Mouse (Mus musculus) heart, embryonic 10.5 days (tissue): ENCODE measurements at regions not wholly inside any gene's neighbourhood (a gene's known extent, or its start where the extent isn't known, plus 50 kb on each side); places are given as distances from the start of the nearest gene placed in this dataset.

Experiments
- DNase-seq: peaks from one replicate; pipeline ENCODE4 v3.0.0-alpha.2; 2017; ENCODE audit warnings: low spot score
- H3K27ac ChIP-seq: fragments of 300-500 bp; sonication (generic); 2 replicates; pipeline ENCODE4 v1.5.1; 2016; ENCODE audit warnings: mild to moderate bottlenecking
- H3K27me3 ChIP-seq: fragments of 300-500 bp; sonication (generic); 2 replicates; pipeline ENCODE4 v1.6.1; 2016; ENCODE audit warnings: mild to moderate bottlenecking; ENCODE audit not compliant: poor library complexity, insufficient read depth, severe bottlenecking
- H3K36me3 ChIP-seq: fragments of 300-500 bp; sonication (generic); 2 replicates; pipeline ENCODE4 v1.6.1; 2016; ENCODE audit warnings: mild to moderate bottlenecking, moderate library complexity
- H3K4me1 ChIP-seq: fragments of 300-500 bp; sonication (generic); 2 replicates; pipeline ENCODE4 v1.6.1; 2016; ENCODE audit warnings: mild to moderate bottlenecking
- H3K4me3 ChIP-seq: fragments of 300-500 bp; sonication (generic); 2 replicates; pipeline ENCODE4 v1.5.1; 2016; ENCODE audit warnings: mild to moderate bottlenecking, moderate library complexity
- H3K9me3 ChIP-seq: fragments of 300-500 bp; sonication (generic); 2 replicates; pipeline ENCODE4 v1.6.1; 2016; ENCODE audit warnings: mild to moderate bottlenecking, moderate library complexity
- WGBS: fragments of 180-500 bp; shearing (Covaris S2); methylation state at CpG from one replicate; pipeline ENCODE4 v1.1.7; 2016; 5-methylcytosine and 5-hydroxymethylcytosine counted together

DNA sequence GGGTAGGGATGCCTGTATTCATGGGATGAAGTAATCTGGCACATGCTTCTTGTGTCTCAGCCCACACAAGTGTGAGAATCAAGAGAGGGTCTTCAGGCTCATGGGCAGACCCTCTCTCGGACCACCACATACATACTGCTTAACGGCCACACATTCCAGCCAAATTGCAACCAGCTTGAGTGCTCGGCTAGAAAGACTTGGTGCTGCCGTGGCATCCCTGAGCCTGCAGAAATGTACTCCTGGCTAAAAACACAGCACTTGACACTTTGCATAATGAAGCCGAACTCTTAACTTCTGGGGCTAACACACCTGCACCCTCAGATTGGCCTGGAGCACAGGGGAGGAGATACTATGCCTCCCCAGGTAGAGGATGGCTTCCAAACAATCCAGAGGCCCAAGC, 461.6 kb upstream of the 3110018I06Rik start:
- no peak for DNase-seq

GRCm38 (mm10) chr12:107027842-107028549, 460.4 kb upstream of the 3110018I06Rik start:
- Histone ChIP-seq H3K27me3 (peaks cover 19% of the 10 kb centered on the region), H3K9me3 (no peaks in the 10 kb centered on the region), H3K27ac (no peak overlapping the region), H3K4me1 (peaks cover 9% of the 10 kb centered on the region), H3K36me3 (no peaks in the 10 kb centered on the region), H3K4me3 (no peak overlapping the region)
- DNase-seq: no peak
- WGBS: 39% methylated on average over 23 of the region's 23 CpGs

More for the DNA sequence above, 461.6 kb upstream of the 3110018I06Rik start:
- Histone ChIP-seq H3K9me3 (no peaks in the 10 kb centered on the region), H3K4me3 (no peak overlapping the region), H3K4me1 (peaks cover 9% of the 10 kb centered on the region), H3K27me3 (peaks cover 19% of the 10 kb centered on the region), H3K36me3 (no peaks in the 10 kb centered on the region), H3K27ac (no peak overlapping the region)
- WGBS: 71% methylated on average over 5 of the region's 5 CpGs

DNA sequence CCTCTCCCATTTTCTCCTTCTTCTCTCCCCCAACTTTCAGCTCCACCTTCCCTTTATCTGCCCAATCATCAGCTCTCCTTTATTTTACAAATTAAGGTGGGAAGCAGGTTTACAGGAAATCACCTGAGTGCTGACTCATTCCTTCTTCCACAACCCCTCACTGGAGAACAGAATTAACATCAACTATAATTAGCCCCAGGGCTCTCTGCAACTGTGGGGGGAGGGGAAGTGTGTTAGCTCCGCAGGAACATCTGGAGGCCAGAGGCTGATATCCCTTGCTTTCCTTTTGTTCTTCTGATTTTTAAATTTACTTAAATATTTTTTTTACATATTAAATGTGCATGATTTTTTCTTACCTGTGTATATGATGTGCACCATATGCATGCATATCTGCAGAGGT, 459.4 kb upstream of the 3110018I06Rik start:
- no peak overlapping the region for H3K27ac ChIP-seq
- H3K36me3 ChIP-seq: no peaks in the 10 kb centered on the region
- H3K9me3 ChIP-seq: no peaks in the 10 kb centered on the region
- H3K27me3 ChIP-seq: peaks cover 19% of the 10 kb centered on the region
- no peak for DNase-seq
- H3K4me1 ChIP-seq: peaks cover 9% of the 10 kb centered on the region
- no peak overlapping the region for H3K4me3 ChIP-seq
- 37% methylated on average over 1 of the region's 1 CpGs for WGBS

DNA sequence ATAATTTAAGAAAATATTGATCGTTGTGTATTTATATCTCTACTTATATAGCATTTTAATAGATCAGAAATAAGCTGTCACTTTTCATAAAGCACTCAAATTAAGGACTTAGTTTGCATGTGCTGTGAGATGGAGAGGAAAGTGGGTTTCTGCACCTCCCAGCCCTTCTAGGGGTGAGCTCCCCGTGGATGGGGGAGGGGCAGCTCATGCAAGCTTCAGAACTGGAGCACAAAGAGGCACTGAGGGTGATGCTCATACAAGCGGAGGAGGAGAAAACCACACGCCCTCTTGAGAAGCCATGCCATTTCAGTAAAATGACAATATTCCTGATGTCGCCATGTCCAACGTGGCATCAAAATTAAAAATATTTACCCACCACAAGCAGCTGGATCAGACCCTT, 452.1 kb upstream of the 3110018I06Rik start:
- no peak overlapping the region for H3K27ac ChIP-seq
- no peak overlapping the region for H3K4me3 ChIP-seq
- no peaks in the 10 kb centered on the region for H3K4me1 ChIP-seq
- H3K27me3 ChIP-seq: no peaks in the 10 kb centered on the region
- no peaks in the 10 kb centered on the region for H3K9me3 ChIP-seq
- H3K36me3 ChIP-seq: no peaks in the 10 kb centered on the region
- DNase-seq: no peak
- 77% methylated on average over 6 of the region's 6 CpGs for WGBS

DNA sequence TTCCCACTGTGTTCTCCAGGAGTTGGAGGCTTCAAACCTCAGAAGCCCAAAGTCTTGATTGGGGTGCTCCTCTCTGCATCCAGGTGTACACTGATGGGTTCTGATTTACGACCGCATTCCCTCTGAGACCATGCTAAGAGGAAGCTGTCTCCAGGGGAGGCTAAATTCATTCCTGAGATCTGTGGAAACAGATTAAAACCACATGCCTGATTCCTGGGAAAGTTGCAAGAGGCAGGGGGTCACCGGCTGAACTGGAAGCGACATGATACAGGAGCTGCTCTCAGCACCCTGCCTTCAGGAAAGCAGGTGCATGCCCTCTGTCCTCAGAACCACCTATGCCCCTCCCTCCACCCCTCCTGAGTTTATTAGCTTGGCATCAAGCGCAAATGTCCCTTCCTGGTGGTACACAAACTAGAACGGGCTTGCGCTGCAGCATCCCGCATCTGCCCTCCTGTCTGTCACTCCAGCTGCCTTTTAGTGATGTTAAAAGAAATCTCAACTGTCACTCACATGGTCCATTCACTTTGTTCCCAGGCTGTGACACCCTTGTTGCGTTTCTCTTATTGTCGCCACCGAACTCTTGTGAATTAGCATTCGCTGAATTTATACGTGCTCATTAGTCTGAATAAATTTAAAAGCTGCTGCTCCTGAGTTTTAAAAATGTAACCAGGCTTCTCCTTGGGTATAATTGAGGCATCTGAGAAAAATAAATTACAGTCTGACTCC, 446.3 kb upstream of the 3110018I06Rik start:
- no peak overlapping the region for H3K27ac ChIP-seq
- DNase-seq: no peak
- H3K27me3 ChIP-seq: no peaks in the 10 kb centered on the region
- no peaks in the 10 kb centered on the region for H3K9me3 ChIP-seq
- WGBS: 74% methylated on average over 13 of the region's 13 CpGs
- H3K4me3 ChIP-seq: no peak overlapping the region
- no peaks in the 10 kb centered on the region for H3K36me3 ChIP-seq
- no peaks in the 10 kb centered on the region for H3K4me1 ChIP-seq

DNA sequence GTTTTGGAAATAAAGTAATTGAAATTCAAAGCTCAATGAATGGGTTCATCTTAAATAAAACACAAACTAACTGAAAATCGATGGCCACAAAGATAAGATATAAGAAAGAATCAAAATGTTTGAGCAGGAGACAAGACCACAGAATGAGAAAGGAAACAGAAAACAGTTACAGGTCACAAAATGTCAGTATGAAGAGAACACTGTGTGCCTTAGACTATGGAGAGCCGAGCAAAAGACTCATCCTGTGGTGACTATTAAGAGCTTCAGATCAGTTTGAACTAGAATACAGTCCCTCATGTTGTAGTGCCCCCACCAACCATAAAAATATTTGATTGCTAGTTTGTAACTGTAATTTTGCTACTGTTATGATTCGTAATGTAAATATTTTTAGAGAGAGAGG, 441.9 kb upstream of the 3110018I06Rik start:
- Histone ChIP-seq H3K4me1 (no peaks in the 10 kb centered on the region), H3K27ac (no peak overlapping the region), H3K36me3 (no peaks in the 10 kb centered on the region), H3K9me3 (no peaks in the 10 kb centered on the region), H3K27me3 (no peaks in the 10 kb centered on the region), H3K4me3 (no peak overlapping the region)
- WGBS: 73% methylated on average over 3 of the region's 3 CpGs
- DNase-seq: no peak

DNA sequence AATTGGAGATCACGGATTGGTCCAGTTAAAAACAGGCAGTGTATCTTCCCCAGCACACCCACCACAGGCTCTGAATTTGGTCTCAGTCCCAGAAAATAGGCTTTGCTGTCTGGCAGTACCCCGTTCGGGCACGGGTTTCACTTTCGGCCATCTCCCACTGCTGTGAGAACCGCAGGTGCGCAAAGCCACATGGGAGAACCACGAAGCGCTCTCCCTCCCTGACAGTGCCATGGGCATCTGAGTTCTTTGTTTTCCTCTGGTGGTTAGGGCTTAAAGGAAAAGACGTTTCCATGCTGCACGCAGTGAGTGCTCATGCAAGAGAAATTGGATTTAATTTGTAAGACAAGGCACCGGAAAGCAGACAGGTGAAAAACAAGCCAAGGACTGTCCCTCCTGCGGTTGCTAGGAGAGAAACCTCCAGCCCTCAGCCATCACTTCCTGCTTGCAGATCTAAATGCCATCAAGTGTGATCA, 441.3 kb upstream of the 3110018I06Rik start:
- 65% methylated on average over 13 of the region's 13 CpGs for WGBS
- H3K27me3 ChIP-seq: no peaks in the 10 kb centered on the region
- no peak overlapping the region for H3K4me3 ChIP-seq

DNA sequence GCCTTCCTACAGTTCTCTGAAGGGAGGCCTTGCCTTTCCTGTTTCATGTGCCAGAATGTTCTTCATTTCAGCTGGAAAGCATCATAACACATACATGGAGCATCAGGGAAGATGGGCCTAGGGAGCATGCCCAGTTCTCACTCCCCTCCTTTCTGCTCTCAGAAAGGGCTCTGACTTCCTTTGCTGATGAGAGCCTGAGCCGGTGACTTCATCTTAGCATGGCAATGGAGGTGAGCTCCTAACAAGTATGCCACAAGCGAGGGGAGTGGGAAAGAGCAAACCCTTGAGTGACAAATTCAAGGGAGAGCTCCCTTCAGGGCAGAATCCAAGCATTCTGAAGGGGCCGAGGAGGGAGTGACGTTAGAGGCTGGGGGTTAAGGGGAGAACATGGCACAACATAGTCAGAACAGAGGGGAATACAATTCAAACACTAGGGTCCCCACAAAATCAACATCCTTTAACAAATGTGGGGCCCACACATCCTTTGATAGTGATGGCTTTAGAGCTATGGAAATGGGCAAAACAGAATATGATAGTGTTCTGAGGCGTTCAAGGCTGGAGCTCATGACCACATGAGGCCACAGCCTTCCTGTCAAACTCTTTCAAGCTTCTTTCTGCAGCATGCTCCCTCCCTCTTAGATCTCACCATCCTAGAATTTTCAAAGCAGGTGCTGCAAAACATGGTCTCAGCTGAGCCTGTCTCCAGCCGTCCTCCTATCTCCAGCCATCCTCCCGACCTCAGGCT, 437.4 kb upstream of the 3110018I06Rik start:
- Histone ChIP-seq H3K27me3 (no peaks in the 10 kb centered on the region), H3K4me3 (no peak overlapping the region), H3K36me3 (no peaks in the 10 kb centered on the region), H3K9me3 (no peaks in the 10 kb centered on the region), H3K27ac (no peak overlapping the region), H3K4me1 (no peaks in the 10 kb centered on the region)
- WGBS: 79% methylated on average over 7 of the region's 7 CpGs
- DNase-seq: no peak

More for the DNA sequence above, 441.3 kb upstream of the 3110018I06Rik start:
- Histone ChIP-seq H3K36me3 (no peaks in the 10 kb centered on the region), H3K4me1 (no peaks in the 10 kb centered on the region), H3K27ac (no peak overlapping the region), H3K9me3 (no peaks in the 10 kb centered on the region)
- no peak for DNase-seq

- no peak overlapping the region for H3K4me3 ChIP-seq
- H3K27me3 ChIP-seq: no peaks in the 10 kb centered on the region
- DNase-seq: no peak
- H3K27ac ChIP-seq: no peak overlapping the region
- WGBS: 80% methylated on average over 6 of the region's 6 CpGs
- H3K4me1 ChIP-seq: no peaks in the 10 kb centered on the region
- H3K36me3 ChIP-seq: no peaks in the 10 kb centered on the region
- H3K9me3 ChIP-seq: no peaks in the 10 kb centered on the region
Measured at GRCm38 (mm10) chr12:107052136-107052535, 436.3 kb upstream of the 3110018I06Rik start.

DNA sequence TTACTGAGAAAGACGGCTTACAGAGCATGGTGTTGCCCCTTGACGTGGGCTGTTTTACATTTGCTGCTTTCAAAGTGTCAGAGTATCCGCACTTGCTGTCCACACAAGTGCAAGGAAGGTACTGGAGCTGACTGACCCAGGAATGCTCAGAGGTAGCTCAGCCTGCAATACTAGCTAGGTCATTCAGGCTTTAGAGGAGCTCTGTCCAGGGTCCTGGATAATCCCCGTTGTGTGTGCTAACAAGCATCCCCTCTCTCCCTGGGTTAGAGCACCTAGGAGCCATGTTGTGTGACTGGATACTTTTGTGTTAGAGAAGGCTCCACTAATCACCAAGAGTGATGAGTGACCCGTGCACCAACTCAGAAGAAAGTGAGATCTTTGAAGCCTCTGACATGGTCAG, 431.9 kb upstream of the 3110018I06Rik start:
- H3K36me3 ChIP-seq: no peaks in the 10 kb centered on the region
- WGBS: 28% methylated on average over 5 of the region's 5 CpGs
- no peak overlapping the region for H3K27ac ChIP-seq
- H3K4me1 ChIP-seq: no peaks in the 10 kb centered on the region
- no peaks in the 10 kb centered on the region for H3K9me3 ChIP-seq
- no peaks in the 10 kb centered on the region for H3K27me3 ChIP-seq
- DNase-seq: peak; percentile 76
- H3K4me3 ChIP-seq: no peak overlapping the region

- H3K4me1 ChIP-seq: no peaks in the 10 kb centered on the region
- no peaks in the 10 kb centered on the region for H3K36me3 ChIP-seq
- no peaks in the 10 kb centered on the region for H3K9me3 ChIP-seq
- H3K27ac ChIP-seq: no peak overlapping the region
- H3K27me3 ChIP-seq: no peaks in the 10 kb centered on the region
- H3K4me3 ChIP-seq: no peak overlapping the region
- 83% methylated on average over 3 of the region's 3 CpGs for WGBS
- no peak for DNase-seq
Measured at GRCm38 (mm10) chr12:107060514-107060913, 427.9 kb upstream of the 3110018I06Rik start.

DNA sequence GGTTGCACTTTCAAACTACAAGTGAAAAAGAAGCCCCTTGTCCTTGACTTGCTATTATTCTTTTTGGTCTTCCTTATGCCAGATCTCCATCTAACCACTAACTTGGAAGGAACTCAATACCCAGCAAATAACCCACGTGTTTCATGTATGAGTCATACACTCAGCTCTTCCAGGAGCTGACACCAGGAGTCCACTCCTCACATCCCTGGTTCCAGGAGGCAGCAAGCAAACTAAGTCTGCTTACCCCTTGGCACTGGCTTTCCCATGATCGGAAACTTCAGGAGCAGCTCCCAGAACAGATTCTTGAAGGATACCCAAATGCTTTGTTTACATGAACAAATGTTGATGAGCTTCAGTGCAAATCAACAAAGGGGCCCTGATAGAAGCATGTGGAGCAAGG, 421.1 kb upstream of the 3110018I06Rik start:
- H3K9me3 ChIP-seq: no peaks in the 10 kb centered on the region
- H3K27ac ChIP-seq: no peak overlapping the region
- 77% methylated on average over 2 of the region's 2 CpGs for WGBS
- no peak overlapping the region for H3K4me3 ChIP-seq
- H3K4me1 ChIP-seq: no peaks in the 10 kb centered on the region
- H3K36me3 ChIP-seq: no peaks in the 10 kb centered on the region
- H3K27me3 ChIP-seq: no peaks in the 10 kb centered on the region
- no peak for DNase-seq

DNA sequence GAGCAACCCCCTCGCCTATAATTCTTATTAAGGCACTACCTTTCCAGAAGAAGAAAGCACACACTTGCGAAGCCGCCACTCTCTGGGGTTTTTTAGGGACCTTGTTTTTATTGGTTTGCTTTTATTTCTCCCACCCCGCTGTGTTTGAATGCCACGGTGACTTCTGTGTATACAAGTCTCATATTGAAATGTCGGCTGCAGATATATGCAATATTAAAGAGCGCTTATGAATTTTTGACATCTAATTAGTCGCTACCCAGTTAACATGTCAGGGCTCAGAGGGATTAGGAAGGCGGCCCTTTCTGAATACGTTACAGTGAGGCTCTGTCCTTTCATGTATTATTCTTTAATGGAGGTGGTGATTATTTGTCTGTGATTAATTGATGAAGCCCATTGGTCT, 405.9 kb upstream of the 3110018I06Rik start:
- H3K36me3 ChIP-seq: no peaks in the 10 kb centered on the region
- H3K27ac ChIP-seq: no peak overlapping the region
- no peaks in the 10 kb centered on the region for H3K9me3 ChIP-seq
- 88% methylated on average over 10 of the region's 10 CpGs for WGBS
- no peak for DNase-seq
- no peak overlapping the region for H3K4me3 ChIP-seq
- H3K4me1 ChIP-seq: 0 out of 2 replicates have a peak, but pooled peaks cover 3% of the 10 kb centered on the region
- H3K27me3 ChIP-seq: peaks cover 13% of the 10 kb centered on the region
